ENCODE assay signal across 9 mouse cellular contexts in the genomic region with DNA sequence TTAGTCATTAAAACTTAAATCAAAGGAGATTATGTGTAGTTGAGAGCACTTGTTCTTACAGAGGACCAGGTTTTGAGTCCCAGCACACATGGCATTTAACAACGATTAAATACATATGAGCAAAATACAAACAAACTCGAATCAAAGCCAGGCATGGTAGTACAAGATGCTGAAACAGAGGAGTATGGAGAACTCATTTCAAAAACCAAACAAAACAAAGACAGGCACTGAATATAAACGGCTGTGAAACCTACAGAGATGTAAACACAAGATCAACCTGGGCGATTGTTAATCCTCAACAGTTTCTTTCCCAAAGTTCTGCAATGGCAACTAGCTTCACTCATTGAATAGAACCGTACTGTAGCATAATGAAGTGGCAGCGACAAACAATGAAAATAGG. TPM values are rescaled to one million over a fixed set of nuclear protein-coding genes. Genes with fewer than 3 reads are reported as not detected.
DNase-seq lines count a peak whose midpoint lies in the region; ATAC-seq and TF ChIP-seq lines count a peak whose summit lies in the region.
"Had no signal": no experiment of that assay in that cellular context is flagged by ENCODE, and none has a peak within 500 bp of the region (broad histone marks: within the 10 kb centered on the region; RNA-seq: fewer than 3 reads in every experiment).

No protein-coding gene starts in this region.

- peak overlapping the region; percentile 97 for H3K9ac ChIP-seq in heart, embryonic 14.5 days (ENCODE audit: low read length)
- peak overlapping the region; percentile 94 for H3K9ac ChIP-seq in hindbrain, embryonic 13.5 days
- H3K9ac ChIP-seq in midbrain, embryonic 11.5 days (ENCODE audit: low read length) = peak overlapping the region; percentile 6; the same call in 1 of the 2 replicates

- TF ChIP-seq CTCF in bone marrow macrophage, adult 2 months (IDR thresholded peaks at IDR 0.05; ENCODE audit: low read depth, low read length) = no peak

- no peak for ATAC-seq in heart, embryonic 14.5 days (ENCODE audit: insufficient number of reproducible peaks, insufficient read depth, low FRiP score, low read depth)
- no peak for ATAC-seq in hindbrain, embryonic 13.5 days (ENCODE audit: low FRiP score)
- ATAC-seq in midbrain, embryonic 11.5 days (ENCODE audit: low FRiP score) = no peak

- H3K4me3 ChIP-seq in heart, embryonic 14.5 days (ENCODE audit: control insufficient read depth in 1 of 2, insufficient read depth in 1 of 2, low read depth in 1 of 2, low read length in 2 of 2) = peak overlapping the region in 1 of 2 experiments; percentile 93; a peak in 2 of 4 replicates
- H3K4me3 ChIP-seq in bone marrow macrophage, adult 2 months (ENCODE audit: insufficient read depth, low read length) = peak overlapping the region; percentile 42
- peak overlapping the region; percentile 95 for H3K4me3 ChIP-seq in hindbrain, embryonic 13.5 days
- peak overlapping the region; percentile 90 for H3K4me3 ChIP-seq in midbrain, embryonic 11.5 days (ENCODE audit: low read depth, low read length)

- intact Hi-C loops in heart, postnatal 25 days (cut with DNase I) = no loop called here
- intact Hi-C loops in gastrocnemius, postnatal 36 days (cut with DNase I) = no loop called here

- H3K9me3 ChIP-seq in heart, embryonic 14.5 days (ENCODE audit: control insufficient read depth, low read length) = no peaks in the 10 kb centered on the region
- H3K9me3 ChIP-seq in hindbrain, embryonic 13.5 days = 0 out of 2 replicates have a peak, but pooled peaks cover 4% of the 10 kb centered on the region
- no peaks in the 10 kb centered on the region for H3K9me3 ChIP-seq in midbrain, embryonic 11.5 days (ENCODE audit: control insufficient read depth, low read length)

- peak overlapping the region; percentile 91 for H3K4me2 ChIP-seq in heart, embryonic 14.5 days (ENCODE audit: low read length)
- H3K4me2 ChIP-seq in hindbrain, embryonic 13.5 days = peak overlapping the region; percentile 73
- peak overlapping the region; percentile 66 for H3K4me2 ChIP-seq in midbrain, embryonic 11.5 days

- DNase-seq in heart, postnatal 25 days (ENCODE audit: low spot score) = no peak
- peak; percentile 80 for DNase-seq in midbrain, embryonic 11.5 days (ENCODE audit: low spot score, missing footprints)
- no peak for DNase-seq in adrenal gland, postnatal 10 days
- DNase-seq in spleen, adult 18-20 months = no peak
- DNase-seq in gastrocnemius, postnatal 36 days = no peak
- DNase-seq: cerebellum, adult 9-10 months had no signal

- WGBS in heart, embryonic 14.5 days = 38% methylated on average over 6 of the region's 6 CpGs
- WGBS in hindbrain, embryonic 13.5 days = 35% methylated on average over 6 of the region's 6 CpGs
- 41% methylated on average over 6 of the region's 6 CpGs for WGBS in midbrain, embryonic 11.5 days

- no peaks in the 10 kb centered on the region for H3K27me3 ChIP-seq in heart, embryonic 14.5 days (ENCODE audit: control insufficient read depth, insufficient read depth, low read length)
- H3K27me3 ChIP-seq in hindbrain, embryonic 13.5 days = 0 out of 2 replicates have a peak, but pooled peaks cover 3% of the 10 kb centered on the region
- H3K27me3 ChIP-seq in midbrain, embryonic 11.5 days (ENCODE audit: control insufficient read depth, insufficient read depth, low read length) = no peaks in the 10 kb centered on the region

- H3K4me1 ChIP-seq in heart, embryonic 14.5 days (ENCODE audit: control insufficient read depth in 2 of 2, insufficient read depth in 2 of 2, low read length in 2 of 2) = peaks cover 2 to 23% of the 10 kb centered on the region in 2 experiments
- H3K4me1 ChIP-seq in bone marrow macrophage, adult 2 months (ENCODE audit: control insufficient read depth, insufficient read depth, low read length) = peaks cover 18% of the 10 kb centered on the region
- H3K4me1 ChIP-seq in hindbrain, embryonic 13.5 days (replicated peaks) = peaks cover 27% of the 10 kb centered on the region
- H3K4me1 ChIP-seq in midbrain, embryonic 11.5 days (ENCODE audit: control insufficient read depth, insufficient read depth, low read length) = peaks cover 6% of the 10 kb centered on the region

- H3K36me3 ChIP-seq in heart, embryonic 14.5 days (ENCODE audit: control insufficient read depth, insufficient read depth, low read length) = 0 out of 2 replicates have a peak, but pooled peaks cover 4% of the 10 kb centered on the region
- H3K36me3 ChIP-seq in hindbrain, embryonic 13.5 days = peaks cover 2% of the 10 kb centered on the region; the same call in 1 of the 2 replicates
- no peaks in the 10 kb centered on the region for H3K36me3 ChIP-seq in midbrain, embryonic 11.5 days (ENCODE audit: control insufficient read depth, insufficient read depth, low read length)

- no peak overlapping the region for H3K27ac ChIP-seq in heart, embryonic 14.5 days (replicated peaks in 1 of 2; ENCODE audit: control insufficient read depth in 1 of 2, insufficient read depth in 1 of 2, low read depth in 2 of 2, low read length in 2 of 2)
- H3K27ac ChIP-seq in bone marrow macrophage, adult 2 months (ENCODE audit: insufficient read depth, low read depth, low read length) = no peak overlapping the region
- H3K27ac ChIP-seq in hindbrain, embryonic 13.5 days = no peak overlapping the region
- H3K27ac ChIP-seq in midbrain, embryonic 11.5 days (ENCODE audit: low read depth, low read length) = no peak overlapping the region

- TF ChIP-seq POLR2A in bone marrow macrophage, adult 2 months (IDR thresholded peaks at IDR 0.05; ENCODE audit: borderline replicate concordance, low read depth, low read length) = no peak

RNA-seq across cellular contexts. Expression of a gene that starts 1.8 kb away (rescaled TPM):
- 37.6 and 40.7 TPM in 2 replicates for polyA plus RNA-seq in heart, embryonic 14.5 days (2014; fragmentation: Nextera tagmentation; extraction: Ambion mirVana)
- 100 to 1,000 TPM; 100 to 111 TPM for total RNA-seq in heart, postnatal 25 days (2021)
- polyA plus RNA-seq in bone marrow macrophage, adult 2 months (2012; ENCODE audit: insufficient read depth, insufficient read length, missing spikeins) = 40.7 and 42.2 TPM in 2 replicates
- 68.2 and 69.6 TPM in 2 replicates for polyA plus RNA-seq in hindbrain, embryonic 13.5 days (2015; fragmentation: Nextera tagmentation; extraction: Ambion mirVana)
- 53.9 and 55.9 TPM in 2 replicates for polyA plus RNA-seq in midbrain, embryonic 11.5 days (2014; fragmentation: Nextera tagmentation; extraction: Ambion mirVana)
- total RNA-seq in adrenal gland, postnatal 10 days (2021) = 100 to 1,000 TPM in 1 of 2 experiments, 10 to 100 TPM in 1; 97.6 to 101 TPM
- total RNA-seq in gastrocnemius, postnatal 36 days (2021) = 100 to 1,000 TPM in 1 of 2 experiments, 10 to 100 TPM in 1; 99.7 to 116 TPM

RNA-seq across cellular contexts. Expression of a gene that starts 36.1 kb away (rescaled TPM):
- 9.7 and 12.4 TPM in 2 replicates for polyA plus RNA-seq in heart, embryonic 14.5 days (2014; fragmentation: Nextera tagmentation; extraction: Ambion mirVana)
- total RNA-seq in heart, postnatal 25 days (2021) = 10 to 100 TPM; 28.0 to 31.2 TPM
- 4.2 and 6.0 TPM in 2 replicates for polyA plus RNA-seq in bone marrow macrophage, adult 2 months (2012; ENCODE audit: insufficient read depth, insufficient read length, missing spikeins)
- 5.9 and 6.1 TPM in 2 replicates for polyA plus RNA-seq in hindbrain, embryonic 13.5 days (2015; fragmentation: Nextera tagmentation; extraction: Ambion mirVana)
- 1.5 and 1.6 TPM in 2 replicates for polyA plus RNA-seq in midbrain, embryonic 11.5 days (2014; fragmentation: Nextera tagmentation; extraction: Ambion mirVana)
- total RNA-seq in adrenal gland, postnatal 10 days (2021) = 100 to 1,000 TPM in 1 of 2 experiments, 10 to 100 TPM in 1; 82.2 to 106 TPM
- total RNA-seq in gastrocnemius, postnatal 36 days (2021) = 10 to 100 TPM; 43.3 to 47.6 TPM

Comparison
In these comparisons a context has a peak if more than half of its experiments do, and no peak if none do; other contexts are left out.
1. H3K9ac ChIP-seq: peak in every context shown above with its lines; median percentile 97 in heart, embryonic 14.5 days; 94 in hindbrain, embryonic 13.5 days; 6 in midbrain, embryonic 11.5 days.